Mouse (Mus musculus) adrenal gland, adult 10 weeks (tissue): Measurements from ENCODE around the gene Gm20918. TPM values are rescaled to one million over a fixed set of nuclear protein-coding genes. Genes with fewer than 3 reads are reported as not detected.

Experiments used
- polyA plus RNA-seq: library from polyadenylated mRNA; stranded (reverse); fragments of 350-450 nt; fragmentation: Illumina TruSeq; extraction: RNeasy Lipid Tissue Mini Kit (QIAGEN cat#74804); gene quantifications from one replicate; pipeline ENCODE4 v1.2.3, GENCODE M21; 2014; ENCODE audit warnings: low read depth, low replicate concordance

The Gm20918 gene
- not detected for polyA plus RNA-seq

DNA sequence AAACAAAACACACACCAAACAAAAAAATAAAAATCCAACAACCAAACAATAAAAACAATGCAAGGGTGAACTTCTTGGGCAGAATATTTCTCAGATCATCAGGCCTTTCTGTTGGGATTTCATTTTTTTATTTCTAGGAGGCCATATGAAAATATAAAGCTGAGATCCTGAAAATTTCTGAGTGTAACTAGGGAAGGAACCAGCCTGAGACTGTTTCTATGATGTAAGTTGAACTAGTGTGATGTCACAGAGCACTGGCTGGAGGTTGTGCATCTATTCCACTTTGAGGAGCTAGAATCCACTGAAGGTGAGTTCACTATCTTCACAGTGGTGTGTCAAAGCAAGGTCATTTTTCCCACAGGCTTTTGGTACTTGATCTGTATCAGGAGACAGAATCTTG lies at the start of gene Gm20918:
TSS of gene Gm20918 (plus strand) at position 301 of the 400 bp plus-strand sequence.

Other genes with a start within 250 kb of the Gm20918 start
- not detected for gene Gm21820, start 205.5 kb downstream of the Gm20918 start, polyA plus RNA-seq